ENCODE assay signal across 8 mouse cellular contexts in the genomic region with DNA sequence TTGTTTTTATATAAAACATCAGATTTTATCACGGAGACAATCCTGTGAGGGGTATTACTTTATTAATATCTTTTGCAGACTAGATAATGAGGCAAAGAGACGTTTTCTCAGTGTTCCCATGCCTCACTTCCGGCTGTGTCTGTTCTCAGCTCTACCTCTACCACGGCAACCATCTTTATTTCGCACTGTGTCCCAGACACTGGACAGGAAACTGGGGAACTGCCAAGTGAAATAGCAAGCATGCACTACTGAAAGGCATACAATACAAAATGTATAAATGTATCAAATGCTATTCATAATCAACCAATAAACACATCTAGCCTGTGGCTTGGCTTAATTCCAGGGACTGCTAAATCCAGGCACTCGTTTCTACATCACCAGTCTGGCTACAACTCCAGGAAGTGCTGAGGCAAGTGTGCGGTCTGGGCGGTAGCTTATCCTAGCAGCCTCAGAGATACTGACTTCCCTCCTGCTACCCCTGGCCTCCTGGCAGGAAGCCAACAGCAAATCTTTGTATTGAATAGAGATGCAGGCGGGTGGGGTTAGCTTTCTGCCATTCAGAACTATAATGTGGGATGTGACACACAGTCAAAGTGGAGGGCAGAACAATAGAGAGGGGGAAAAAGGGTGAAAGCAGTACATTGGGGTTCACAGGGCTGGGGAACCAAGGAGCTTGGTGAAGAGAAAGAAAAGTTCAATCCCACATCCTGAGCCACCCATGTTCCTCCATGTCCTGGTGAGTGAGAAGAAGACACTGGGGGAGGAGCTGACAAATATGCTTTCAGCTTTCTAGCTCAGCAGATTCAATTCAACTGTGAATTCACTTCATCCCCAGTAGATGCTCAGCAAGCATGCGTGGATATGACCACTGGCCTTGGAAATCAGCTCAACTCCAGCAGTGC.
A peak's percentile ranks its signal among the peaks of the same experiment; 100 is the strongest.
DNase-seq lines count a peak whose midpoint lies in the region; ATAC-seq lines count a peak whose summit lies in the region.

No protein-coding gene starts in this region.

- no peak overlapping the region for H3K9ac ChIP-seq in embryonic facial prominence, embryonic 12.5 days

- ATAC-seq in embryonic facial prominence, embryonic 12.5 days (ENCODE audit: insufficient number of reproducible peaks, insufficient read depth, low FRiP score, low TSS enrichment) = peak; percentile 56; the same call in 1 of the 2 replicates
- ATAC-seq in erythroblast, adult 5-6 weeks (replicated peaks; ENCODE audit: low FRiP score, poor library complexity, severe bottlenecking) = no peak

- no peaks in the 10 kb centered on the region for H3K36me3 ChIP-seq in embryonic facial prominence, embryonic 12.5 days

- intact Hi-C loops in heart, postnatal 36 days (cut with DNase I) = no loop called here

- H3K27ac ChIP-seq in embryonic facial prominence, embryonic 12.5 days = peak overlapping the region; percentile 19; the same call in 1 of the 2 replicates

- H3K4me1 ChIP-seq in embryonic facial prominence, embryonic 12.5 days = peaks cover 9% of the 10 kb centered on the region

- no peaks in the 10 kb centered on the region for H3K27me3 ChIP-seq in embryonic facial prominence, embryonic 12.5 days

- H3K4me2 ChIP-seq in embryonic facial prominence, embryonic 12.5 days (replicated peaks) = no peak overlapping the region

- 61% methylated on average over 10 of the region's 10 CpGs for WGBS in embryonic facial prominence, embryonic 12.5 days

- no peak overlapping the region for H3K4me3 ChIP-seq in embryonic facial prominence, embryonic 12.5 days

- H3K9me3 ChIP-seq in embryonic facial prominence, embryonic 12.5 days = no peaks in the 10 kb centered on the region

- peak; percentile 41 for DNase-seq in ovary, adult 18-20 months (ENCODE audit: low spot score)
- no peak for DNase-seq in ovary, postnatal 10 days (ENCODE audit: low spot score)
- peak; percentile 39 to 46 for DNase-seq in heart, postnatal 36 days
- DNase-seq in kidney, postnatal 4 days = peak; percentile 47 to 65
- peak; percentile 79 for DNase-seq in lung, postnatal 14 days
- peak; percentile 16 for DNase-seq in telencephalon, adult 2 months (ENCODE audit: low read depth, low spot score)
